Mouse (Mus musculus): Measurements from ENCODE around the gene Prl7c1.
"Not testable (repeated sequence)": the region's sequence is repeated elsewhere in the genome, so short reads cannot be mapped to it uniquely, and the experiment has no call there.

Gene Prl7c1

GRCm38 (mm10) chr13:27780704-27781103 lies at the start of gene Prl7c1:
TSS of gene Prl7c1 (minus strand) at chr13:27780804.
- TF ChIP-seq GATA4 (IDR thresholded peaks at IDR 0.05; ENCODE audit: insufficient replicate concordance, low read length), result not testable (repeated sequence)

- no peak for TF ChIP-seq GATA4 (IDR thresholded peaks at IDR 0.05; ENCODE audit: insufficient replicate concordance, low read length)
Measured at GRCm38 (mm10) chr13:27802765-27803164, 22.2 kb upstream of the Prl7c1 start.

- TF ChIP-seq GATA4 (IDR thresholded peaks at IDR 0.05; ENCODE audit: insufficient replicate concordance, low read length), result no peak
Measured at GRCm38 (mm10) chr13:27801354-27801753, 20.8 kb upstream of the Prl7c1 start, which contains the start of gene Prl2a1. TSS of gene Prl2a1 (plus strand) at chr13:27801654.

DNA sequence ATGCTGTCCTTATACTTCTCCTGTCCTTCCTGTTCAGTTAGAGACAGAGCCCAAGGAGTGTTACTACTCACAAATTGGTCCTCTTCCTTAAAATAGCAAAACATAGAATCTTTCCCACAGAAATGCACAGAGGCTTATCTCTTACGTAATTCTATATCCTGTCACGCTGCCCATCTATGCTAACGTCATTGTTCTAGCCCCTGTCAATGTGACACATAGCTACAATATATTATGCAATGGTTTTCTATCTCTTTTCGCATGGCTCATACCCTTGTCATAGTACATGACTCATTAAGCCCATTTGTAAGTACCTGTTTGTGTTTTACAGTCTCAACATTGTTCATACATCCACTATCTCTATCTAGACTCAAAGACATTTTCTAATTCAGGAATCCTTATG lies 18.7 kb upstream of the Prl7c1 start:
- TF ChIP-seq GATA4 (IDR thresholded peaks at IDR 0.05; ENCODE audit: insufficient replicate concordance, low read length), result no peak

DNA sequence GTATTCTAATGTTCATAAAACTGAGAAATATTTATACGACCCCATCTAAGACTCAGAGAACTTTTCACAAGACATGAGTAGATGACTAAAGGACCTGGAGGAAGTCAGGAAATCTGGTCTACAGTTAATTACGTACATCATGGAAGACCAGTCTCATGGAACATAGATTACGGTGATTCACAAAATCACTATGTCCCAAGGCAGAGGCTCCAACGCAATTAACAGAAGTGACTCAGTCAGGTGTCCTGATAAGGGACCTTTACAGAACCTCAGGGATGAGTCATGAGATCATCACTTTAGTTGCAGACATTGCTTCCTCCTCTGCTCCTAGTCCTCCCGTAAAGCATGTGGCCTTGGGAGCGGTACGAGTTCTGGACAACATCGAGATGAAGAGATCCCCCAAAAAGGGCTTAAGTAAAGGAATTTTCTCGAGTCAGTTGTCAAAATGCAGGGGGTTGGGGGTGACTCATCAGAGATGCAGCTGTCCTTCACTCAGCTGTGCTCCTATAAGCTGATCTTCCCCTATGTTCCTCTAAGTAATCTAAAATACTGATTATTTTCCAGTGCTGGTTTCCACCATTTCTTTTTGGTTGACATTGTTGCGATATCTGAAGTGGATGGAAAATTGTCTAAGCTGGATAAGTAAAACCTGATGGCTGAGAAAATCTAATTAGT lies 46.0 kb downstream of the Prl7c1 start:
- no peak for TF ChIP-seq GATA4 (IDR thresholded peaks at IDR 0.05; ENCODE audit: insufficient replicate concordance, low read length)

Data from liver, adult (tissue).